Mouse (Mus musculus) liver, adult 2 months (tissue): Measurements from ENCODE around the gene Plcb4.

Experiments
- CTCF ChIP-seq: fragments of 200-500 bp; IDR thresholded peaks from 2 replicates; pipeline ENCODE4 v1.5.1; 2011; ENCODE audit warnings: low read depth, low read length, control low read depth
- POLR2A ChIP-seq: fragments of 200-500 bp; IDR thresholded peaks from 2 replicates; pipeline ENCODE4 v1.6.1; 2011; ENCODE audit warnings: low read length, control low read depth; ENCODE audit not compliant: insufficient read depth; ENCODE audit errors: extremely low read depth

DNA sequence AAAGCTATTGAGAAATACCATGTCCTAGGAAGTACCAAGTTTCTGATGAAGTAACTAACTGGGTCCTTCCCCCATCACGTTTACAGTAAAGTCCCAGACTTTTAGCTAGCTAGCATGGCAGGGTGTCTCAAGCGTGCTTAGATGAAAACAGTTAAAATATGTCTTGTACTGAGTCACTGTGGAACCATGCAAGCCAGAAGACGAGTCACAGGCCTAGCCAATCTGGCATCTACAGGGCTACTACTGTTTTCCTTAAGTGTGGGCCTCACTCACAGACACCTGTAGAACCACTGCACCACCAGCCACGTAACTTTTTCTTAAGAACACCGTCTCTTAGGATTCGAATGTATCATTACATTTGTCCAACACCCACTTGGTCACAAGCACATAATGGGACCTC lies 278.8 kb downstream of the Plcb4 start:
- TF ChIP-seq CTCF: no peak
- no peak for TF ChIP-seq POLR2A
